Mouse (Mus musculus) heart, adult 2 months (tissue): Measurements from ENCODE around the gene Ddx11. TPM values are rescaled to one million over a fixed set of nuclear protein-coding genes. Genes with fewer than 3 reads are reported as not detected.

Experiments used
- DNase-seq, 2 experiments: peaks; one replicate each; pipeline ENCODE4 v3.0.0; 2021
- H3K27ac ChIP-seq: fragments of 200-600 bp; 2 replicates; pipeline ENCODE4 v1.8.1; 2022
- H3K27me3 ChIP-seq: fragments of 200-500 bp; 2 replicates; pipeline ENCODE4 v1.6.1; 2012; ENCODE audit warnings: mild to moderate bottlenecking, low read length, inconsistent platforms, mixed read lengths; ENCODE audit not compliant: control insufficient read depth, insufficient read depth
- H3K36me3 ChIP-seq: fragments of 200-500 bp; 2 replicates; pipeline ENCODE4 v1.6.1; 2012; ENCODE audit warnings: low read length, inconsistent platforms; ENCODE audit not compliant: control insufficient read depth, insufficient read depth
- H3K4me1 ChIP-seq: fragments of 200-500 bp; 2 replicates; pipeline ENCODE4 v1.6.1; 2011; ENCODE audit warnings: low read length; ENCODE audit not compliant: control insufficient read depth, insufficient read depth
- H3K4me3 ChIP-seq: fragments of 200-600 bp; 2 replicates; pipeline ENCODE4 v1.8.1; 2022
- H3K79me2 ChIP-seq: fragments of 200-500 bp; replicated peaks from 2 replicates; pipeline ENCODE4 v1.6.1; 2012; ENCODE audit warnings: mild to moderate bottlenecking, inconsistent platforms, low read length, moderate library complexity, mixed read lengths; ENCODE audit not compliant: control insufficient read depth, insufficient read depth
- H3K9ac ChIP-seq: fragments of 200-500 bp; 2 replicates; pipeline ENCODE4 v1.6.1; 2012; ENCODE audit warnings: low read depth, mild to moderate bottlenecking, control low read depth, inconsistent platforms, low read length, mixed read lengths
- CTCF ChIP-seq: fragments of 200-600 bp; IDR thresholded peaks from 2 replicates; pipeline ENCODE4 v1.8.1; 2022; ENCODE audit warnings: antibody characterized with exemption, mild to moderate bottlenecking, moderate library complexity
- EP300 ChIP-seq: fragments of 200-500 bp; IDR thresholded peaks from 2 replicates; pipeline ENCODE4 v1.6.1; 2011; ENCODE audit warnings: low read depth, low read length, control low read depth; ENCODE audit not compliant: insufficient read depth
- POLR2A ChIP-seq: fragments of 200-500 bp; IDR thresholded peaks from 2 replicates; pipeline ENCODE4 v1.6.1; 2011; ENCODE audit warnings: mild to moderate bottlenecking, low read depth, low read length, control low read depth; ENCODE audit not compliant: insufficient read depth
- WGBS: fragments of 180-500 bp; shearing (Covaris S2); methylation state at CpG from one replicate; pipeline ENCODE4 v1.1.7; 2018; 5-methylcytosine and 5-hydroxymethylcytosine counted together
- intact Hi-C: fragments of 180-260 bp; cut with DNase I; formaldehyde crosslinking; loops from one replicate; pipeline ENCODE4 v1.15.1; 2025
- long read RNA-seq: library from polyadenylated mRNA; stranded (forward); transcript quantifications from one replicate; pipeline ENCODE4 v2.0.0, GENCODE M21; 2021
- polyA plus RNA-seq: library from polyadenylated mRNA; depleted of rRNA; stranded (reverse); fragments of >200 nt; gene quantifications from 2 replicates; pipeline ENCODE4 v1.2.3, GENCODE M21; 2012; rRNA removed
- total RNA-seq, 2 experiments: library from RNA; stranded (reverse); gene quantifications; 2 replicates each; pipeline ENCODE4 v1.2.3; 2021

Ddx11 gene
- 1 to 10 TPM; 1.2 to 1.3 TPM for total RNA-seq
- 1.3 and 2.9 TPM in 2 replicates for polyA plus RNA-seq
- long read RNA-seq, partial matches to known transcripts, result 0 of 3 reads
- long read RNA-seq, other reads (novel, unspliced or antisense), result 3 of 3 reads

- intact Hi-C loops, result no loop called here
- DNase-seq, result peak; percentile 93 to 97
- TF ChIP-seq CTCF, result 0 out of 2 replicates have a peak, but pooled peaks have one; percentile 17
- peak; percentile 62; the same call in 1 of the 2 replicates for TF ChIP-seq POLR2A
- TF ChIP-seq EP300, result no peak
- peaks cover 1% of the 10 kb centered on the region for H3K4me1 ChIP-seq
- H3K36me3 ChIP-seq, result no peaks in the 10 kb centered on the region
- peak within 1 kb of the TSS; percentile 83 for H3K27ac ChIP-seq
- no peaks in the 10 kb centered on the region for H3K27me3 ChIP-seq
- whole genome bisulfite sequencing, result 4% methylated on average over 45 of the region's 45 CpGs
- peak within 1 kb of the TSS; percentile 80 for H3K9ac ChIP-seq
- H3K79me2 ChIP-seq, result no peaks in the 10 kb centered on the region
- H3K4me3 ChIP-seq, result peak within 1 kb of the TSS; percentile 78
These were observed at the start of gene Ddx11 for GRCm38 (mm10) chr17:66123066-66123815. Gene Ddx11, plus strand, starts transcription at chr17:66123520.

- H3K79me2 ChIP-seq, result peaks cover 7% of the 10 kb centered on the region
- 82% methylated on average over 7 of the region's 7 CpGs for WGBS
- peaks cover 6% of the 10 kb centered on the region for H3K4me1 ChIP-seq
- H3K27ac ChIP-seq, result no peak overlapping the region
- H3K4me3 ChIP-seq, result no peak overlapping the region
- H3K9ac ChIP-seq, result no peak overlapping the region
- H3K27me3 ChIP-seq, result no peaks in the 10 kb centered on the region
- peaks cover 7% of the 10 kb centered on the region for H3K36me3 ChIP-seq
- intact Hi-C loops, result no loop called here
- DNase-seq, result no peak
- TF ChIP-seq EP300 (no peak), POLR2A (no peak), CTCF (no peak)
These were observed 49.3 kb upstream of the Ddx11 start for GRCm38 (mm10) chr17:66073971-66074370.

- TF ChIP-seq EP300 (no peak), CTCF (no peak), POLR2A (no peak)
- H3K4me3 ChIP-seq, result peak overlapping the region; percentile 93
- 1% methylated on average over 12 of the region's 12 CpGs for WGBS
- H3K9ac ChIP-seq, result peak overlapping the region; percentile 89
- no peak for DNase-seq
- H3K4me1 ChIP-seq, result peaks cover 6% of the 10 kb centered on the region
- H3K36me3 ChIP-seq, result peaks cover 7% of the 10 kb centered on the region
- peak overlapping the region; percentile 92 for H3K27ac ChIP-seq
- intact Hi-C loops, result no loop called here
- H3K27me3 ChIP-seq, result no peaks in the 10 kb centered on the region
- 0 out of 2 replicates have a peak, but pooled peaks cover 5% of the 10 kb centered on the region for H3K79me2 ChIP-seq
These were observed 47.5 kb upstream of the Ddx11 start for GRCm38 (mm10) chr17:66075827-66076173.

GRCm38 (mm10) chr17:66076174-66076927, 47.0 kb upstream of the Ddx11 start:
- Histone ChIP-seq H3K9ac (peak overlapping the region; percentile 89), H3K4me1 (peaks cover 6% of the 10 kb centered on the region), H3K27ac (peak overlapping the region; percentile 92), H3K27me3 (no peaks in the 10 kb centered on the region), H3K4me3 (peak overlapping the region; percentile 93), H3K36me3 (peaks cover 7% of the 10 kb centered on the region), H3K79me2 (0 out of 2 replicates have a peak, but pooled peaks cover 5% of the 10 kb centered on the region)
- under 1% methylated on average over 87 of the region's 95 CpGs for WGBS
- TF ChIP-seq CTCF, result no peak
- no peak for TF ChIP-seq POLR2A
- TF ChIP-seq EP300, result no peak
- no peak for DNase-seq
- intact Hi-C loops, result no loop called here

GRCm38 (mm10) chr17:66076934-66077333, 46.4 kb upstream of the Ddx11 start, which contains the start of gene Ankrd12:
Gene Ankrd12, minus strand, starts transcription at chr17:66077089.
- peaks cover 6% of the 10 kb centered on the region for H3K4me1 ChIP-seq
- intact Hi-C loops, result loop anchor here (1.0 kb wide), 1 partner anchor 24 kb away; the partner anchor contains the start of gene Ndufv2
- H3K27me3 ChIP-seq, result no peaks in the 10 kb centered on the region
- H3K27ac ChIP-seq, result peak within 1 kb of the TSS; percentile 92
- H3K36me3 ChIP-seq, result peaks cover 7% of the 10 kb centered on the region
- peak within 1 kb of the TSS; percentile 89 for H3K9ac ChIP-seq
- TF ChIP-seq EP300 (0 out of 2 replicates have a peak, but pooled peaks have one; percentile 28), CTCF (no peak), POLR2A (peak; percentile 69)
- peak within 1 kb of the TSS; percentile 93 for H3K4me3 ChIP-seq
- 0 out of 2 replicates have a peak, but pooled peaks cover 2% of the 10 kb centered on the region for H3K79me2 ChIP-seq
- DNase-seq, result peak; percentile 97 to 98
- WGBS, result 3% methylated on average over 53 of the region's 53 CpGs
